Mouse (Mus musculus) heart, embryonic 11.5 days (tissue): ENCODE measurements around the gene Kif18b. TPM values are rescaled to one million over a fixed set of nuclear protein-coding genes. Genes with fewer than 3 reads are reported as not detected.

Experiments used
- ATAC-seq: fragments of 200-750 bp; cut with Nextera tagmentation; replicated peaks from 2 replicates; pipeline ENCODE4 v1.8.0; 2017; ENCODE audit warnings: moderate library complexity; ENCODE audit not compliant: insufficient number of reproducible peaks, low FRiP score, low TSS enrichment
- H3K27ac ChIP-seq: fragments of 300-500 bp; sonication (generic); 2 replicates; pipeline ENCODE4 v1.5.1; 2014; ENCODE audit warnings: mild to moderate bottlenecking, low read depth, low read length
- H3K27me3 ChIP-seq: fragments of 300-500 bp; sonication (generic); 2 replicates; pipeline ENCODE4 v1.6.1; 2014; ENCODE audit warnings: mild to moderate bottlenecking, low read length, mixed read lengths; ENCODE audit not compliant: control insufficient read depth, insufficient read depth
- H3K36me3 ChIP-seq: fragments of 300-500 bp; sonication (generic); 2 replicates; pipeline ENCODE4 v1.6.1; 2014; ENCODE audit warnings: mild to moderate bottlenecking, low read length, moderate library complexity, mixed read lengths; ENCODE audit not compliant: control insufficient read depth, insufficient read depth
- H3K4me1 ChIP-seq: fragments of 300-500 bp; sonication (generic); 2 replicates; pipeline ENCODE4 v1.6.1; 2014; ENCODE audit warnings: low read length; ENCODE audit not compliant: control insufficient read depth, insufficient read depth
- H3K4me2 ChIP-seq: fragments of 300-500 bp; sonication (generic); 2 replicates; pipeline ENCODE4 v1.6.1; 2014; ENCODE audit warnings: mild to moderate bottlenecking, moderate library complexity
- H3K4me3 ChIP-seq: fragments of 300-500 bp; sonication (generic); 2 replicates; pipeline ENCODE4 v1.5.1; 2014; ENCODE audit warnings: low read depth, low read length
- H3K9ac ChIP-seq: fragments of 300-500 bp; sonication (generic); 2 replicates; pipeline ENCODE4 v1.6.1; 2014; ENCODE audit warnings: mild to moderate bottlenecking, low read depth, low read length, moderate library complexity
- H3K9me3 ChIP-seq: fragments of 300-500 bp; sonication (generic); replicated peaks from 2 replicates; pipeline ENCODE4 v1.6.1; 2016; ENCODE audit warnings: low read length; ENCODE audit not compliant: control insufficient read depth
- WGBS: fragments of 180-500 bp; shearing (Covaris S2); extraction: QIAGEN DNeasy Blood & Tissue Kit; methylation state at CpG from one replicate; pipeline ENCODE4 v1.1.7; 2014; ENCODE audit not compliant: insufficient replicate concordance; 5-methylcytosine and 5-hydroxymethylcytosine counted together
- polyA plus RNA-seq: library from polyadenylated mRNA; unstranded; fragments of >200 nt; fragmentation: Nextera tagmentation; extraction: Ambion mirVana; gene quantifications from 2 replicates; pipeline ENCODE4 v1.2.1, GENCODE M21; 2014

The Kif18b gene
- polyA plus RNA-seq, 1 experiment from 2014 or later = 5.9 TPM

GRCm38 (mm10) chr11:102918077-102918476 lies 6.8 kb downstream of the Kif18b start:
- Histone ChIP-seq H3K4me2 (no peak overlapping the region), H3K27me3 (no peaks in the 10 kb centered on the region), H3K9ac (no peak overlapping the region), H3K36me3 (peaks cover 23% of the 10 kb centered on the region), H3K4me1 (peaks cover 5% of the 10 kb centered on the region; the same call in 1 of the 2 replicates), H3K27ac (no peak overlapping the region), H3K4me3 (no peak overlapping the region), H3K9me3 (no peaks in the 10 kb centered on the region)
- ATAC-seq = no peak
- 96% methylated on average over 4 of the region's 4 CpGs for WGBS

- H3K4me3 ChIP-seq = no peak overlapping the region
- no peaks in the 10 kb centered on the region for H3K9me3 ChIP-seq
- no peak overlapping the region for H3K9ac ChIP-seq
- no peak for ATAC-seq
- H3K4me2 ChIP-seq = no peak overlapping the region
- H3K27me3 ChIP-seq = no peaks in the 10 kb centered on the region
- H3K27ac ChIP-seq = no peak overlapping the region
- peaks cover 20% of the 10 kb centered on the region for H3K36me3 ChIP-seq
- 90% methylated on average over 9 of the region's 9 CpGs for WGBS
- H3K4me1 ChIP-seq = no peaks in the 10 kb centered on the region
Observed at GRCm38 (mm10) chr11:102915380-102915779, 9.5 kb downstream of the Kif18b start.

- Histone ChIP-seq H3K9ac (no peak overlapping the region), H3K36me3 (peaks cover 40% of the 10 kb centered on the region), H3K4me1 (no peaks in the 10 kb centered on the region), H3K4me3 (no peak overlapping the region), H3K9me3 (no peaks in the 10 kb centered on the region), H3K4me2 (no peak overlapping the region), H3K27ac (no peak overlapping the region), H3K27me3 (no peaks in the 10 kb centered on the region)
- 74% methylated on average over 7 of the region's 7 CpGs for WGBS
- no peak for ATAC-seq
Observed at GRCm38 (mm10) chr11:102911376-102911775, 13.5 kb downstream of the Kif18b start.

GRCm38 (mm10) chr11:102903654-102904053 lies 21.3 kb downstream of the Kif18b start:
- H3K4me1 ChIP-seq = no peaks in the 10 kb centered on the region
- H3K4me2 ChIP-seq = no peak overlapping the region
- no peak overlapping the region for H3K4me3 ChIP-seq
- no peak for ATAC-seq
- 79% methylated on average over 7 of the region's 7 CpGs for WGBS
- no peaks in the 10 kb centered on the region for H3K9me3 ChIP-seq
- H3K27me3 ChIP-seq = no peaks in the 10 kb centered on the region; the same call in 1 of the 2 replicates
- H3K9ac ChIP-seq = no peak overlapping the region
- H3K27ac ChIP-seq = no peak overlapping the region
- peaks cover 13% of the 10 kb centered on the region for H3K36me3 ChIP-seq

GRCm38 (mm10) chr11:102902107-102902506 lies 22.8 kb downstream of the Kif18b start:
- Histone ChIP-seq H3K9me3 (no peaks in the 10 kb centered on the region), H3K9ac (no peak overlapping the region), H3K36me3 (0 out of 2 replicates have a peak, but pooled peaks cover 2% of the 10 kb centered on the region), H3K27me3 (peaks cover 7% of the 10 kb centered on the region), H3K4me1 (no peaks in the 10 kb centered on the region), H3K4me2 (no peak overlapping the region), H3K27ac (no peak overlapping the region), H3K4me3 (no peak overlapping the region)
- 75% methylated on average over 5 of the region's 5 CpGs for WGBS
- ATAC-seq = no peak

- WGBS = 59% methylated on average over 4 of the region's 4 CpGs
- Histone ChIP-seq H3K4me2 (no peak overlapping the region), H3K9me3 (no peaks in the 10 kb centered on the region), H3K4me1 (no peaks in the 10 kb centered on the region), H3K4me3 (no peak overlapping the region), H3K36me3 (no peaks in the 10 kb centered on the region), H3K27ac (no peak overlapping the region), H3K27me3 (peaks cover 16% of the 10 kb centered on the region), H3K9ac (no peak overlapping the region)
- no peak for ATAC-seq
Observed at GRCm38 (mm10) chr11:102901199-102901598, 23.7 kb downstream of the Kif18b start.

GRCm38 (mm10) chr11:102900763-102901162 lies 24.2 kb downstream of the Kif18b start, which contains the start of gene Gfap:
Gene Gfap (minus strand): TSS chr11:102900912.
- Histone ChIP-seq H3K4me2 (no peak within 1 kb of the TSS), H3K9me3 (no peaks in the 10 kb centered on the region), H3K9ac (no peak within 1 kb of the TSS), H3K36me3 (no peaks in the 10 kb centered on the region), H3K27ac (no peak within 1 kb of the TSS), H3K4me3 (no peak within 1 kb of the TSS), H3K4me1 (no peaks in the 10 kb centered on the region), H3K27me3 (peaks cover 20% of the 10 kb centered on the region)
- WGBS = 14% methylated on average over 7 of the region's 7 CpGs
- ATAC-seq = 0 out of 2 replicates have a peak, but pooled peaks have one; percentile 5

GRCm38 (mm10) chr11:102898408-102898807 lies 26.5 kb downstream of the Kif18b start:
- Histone ChIP-seq H3K27ac (no peak overlapping the region), H3K36me3 (no peaks in the 10 kb centered on the region), H3K4me2 (no peak overlapping the region), H3K9me3 (no peaks in the 10 kb centered on the region), H3K4me3 (no peak overlapping the region), H3K27me3 (peaks cover 42% of the 10 kb centered on the region), H3K9ac (no peak overlapping the region), H3K4me1 (no peaks in the 10 kb centered on the region)
- 74% methylated on average over 9 of the region's 9 CpGs for WGBS
- ATAC-seq = no peak

- no peaks in the 10 kb centered on the region for H3K36me3 ChIP-seq
- H3K27ac ChIP-seq = no peak overlapping the region
- ATAC-seq = no peak
- peaks cover 44% of the 10 kb centered on the region for H3K27me3 ChIP-seq
- H3K9me3 ChIP-seq = no peaks in the 10 kb centered on the region
- H3K9ac ChIP-seq = no peak overlapping the region
- no peak overlapping the region for H3K4me3 ChIP-seq
- WGBS = 68% methylated on average over 20 of the region's 20 CpGs
- no peak overlapping the region for H3K4me2 ChIP-seq
- H3K4me1 ChIP-seq = no peaks in the 10 kb centered on the region
Observed at GRCm38 (mm10) chr11:102896641-102897040, 28.3 kb downstream of the Kif18b start.
